Mouse (Mus musculus): ENCODE data around the gene Osbpl9. TPM values are rescaled to one million over a fixed set of nuclear protein-coding genes. Genes with fewer than 3 reads are reported as not detected.

Gene Osbpl9
- polyA plus RNA-seq, 1 experiment: 63.0 TPM

DNA sequence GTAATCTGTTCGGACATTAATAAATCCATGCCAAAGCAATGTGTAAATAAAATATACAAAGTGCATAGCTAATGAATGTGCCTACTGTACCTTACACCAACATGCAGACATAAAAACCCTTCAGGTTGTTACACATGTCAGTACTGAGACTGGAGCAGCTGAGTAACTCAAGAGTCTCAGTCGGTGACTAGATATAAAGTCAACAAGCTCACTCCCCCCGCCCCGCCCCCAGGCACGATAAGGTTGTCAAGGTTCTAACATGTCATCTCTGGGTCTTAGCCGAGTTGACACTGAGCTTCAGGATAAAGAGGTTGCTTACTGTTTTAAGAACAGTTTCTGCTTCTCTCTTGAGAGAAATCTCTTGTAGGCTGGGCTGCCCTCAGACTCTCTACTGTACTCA lies 112.1 kb downstream of the Osbpl9 start:
- H3K4me3 ChIP-seq: no peak overlapping the region
- TF ChIP-seq MAX (IDR thresholded peaks at IDR 0.05; ENCODE audit: low read depth) (no peak), SRF (IDR thresholded peaks at IDR 0.05; ENCODE audit: control insufficient read depth, insufficient read length, low read depth) (no peak), POLR2AphosphoS2 (IDR thresholded peaks at IDR 0.05; ENCODE audit: insufficient read length, low read depth) (no peak), TCF3 (IDR thresholded peaks at IDR 0.05; ENCODE audit: insufficient read length, low read depth) (no peak), MYOD1 (IDR thresholded peaks at IDR 0.05; ENCODE audit: control insufficient read depth in 1 of 3, insufficient read length in 2 of 3, low read depth in 2 of 3) (no peak), CEBPB (IDR thresholded peaks at IDR 0.05; ENCODE audit: insufficient read depth, poor library complexity, severe bottlenecking) (no peak), MYOG (IDR thresholded peaks at IDR 0.05; ENCODE audit: control insufficient read depth in 1 of 3, insufficient read depth in 1 of 3, insufficient read length in 2 of 3, low read depth in 2 of 3) (no peak), USF1 (IDR thresholded peaks at IDR 0.05; ENCODE audit: low read depth) (no peak), E2F4 (IDR thresholded peaks at IDR 0.05; ENCODE audit: insufficient read depth) (no peak), POLR2A (IDR thresholded peaks at IDR 0.05; ENCODE audit: insufficient read length, low read depth) (no peak), REST (IDR thresholded peaks at IDR 0.05; ENCODE audit: insufficient read depth, insufficient read length) (no peak), TCF12 (IDR thresholded peaks at IDR 0.05; ENCODE audit: insufficient read depth, poor library complexity, severe bottlenecking) (no peak)
- no peak overlapping the region for H3ac ChIP-seq (ENCODE audit: control insufficient read depth, insufficient read length)
- H3K4me2 ChIP-seq (ENCODE audit: low read depth): no peak overlapping the region
- H3K36me3 ChIP-seq (ENCODE audit: control insufficient read depth, insufficient read depth): peaks cover 48% of the 10 kb centered on the region
- no peaks in the 10 kb centered on the region for H3K27me3 ChIP-seq (ENCODE audit: control insufficient read depth, insufficient read depth, insufficient read length)
- peaks cover 8% of the 10 kb centered on the region for H3K79me2 ChIP-seq (ENCODE audit: control insufficient read depth, insufficient read depth)

DNA sequence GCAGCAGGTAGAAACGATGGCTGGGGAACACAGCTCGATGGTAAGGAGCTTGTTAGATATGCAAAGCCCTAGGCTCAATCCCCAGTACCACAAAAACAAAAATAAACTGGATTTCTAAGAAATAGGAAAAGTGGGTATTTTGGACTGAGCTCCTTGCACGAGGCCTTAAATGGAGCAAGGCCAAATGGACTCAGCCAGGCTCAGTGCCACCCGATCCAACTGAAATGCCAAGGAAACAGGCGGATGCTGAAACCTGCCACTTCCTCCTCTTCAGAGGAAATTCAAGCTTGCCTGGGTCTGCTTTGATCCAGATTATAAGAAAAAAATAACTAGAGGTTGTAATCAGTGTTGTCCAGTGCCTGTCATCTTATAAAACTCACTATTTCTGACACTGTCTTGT lies 112.9 kb downstream of the Osbpl9 start:
- peaks cover 6% of the 10 kb centered on the region for H3K79me2 ChIP-seq (ENCODE audit: control insufficient read depth, insufficient read depth)
- peaks cover 47% of the 10 kb centered on the region for H3K36me3 ChIP-seq (ENCODE audit: control insufficient read depth, insufficient read depth)
- H3K27me3 ChIP-seq (ENCODE audit: control insufficient read depth, insufficient read depth, insufficient read length): no peaks in the 10 kb centered on the region
- H3K4me2 ChIP-seq (ENCODE audit: low read depth): no peak overlapping the region
- H3K4me3 ChIP-seq: no peak overlapping the region
- no peak for TF ChIP-seq TCF3 (IDR thresholded peaks at IDR 0.05; ENCODE audit: insufficient read length, low read depth)
- no peak for TF ChIP-seq CEBPB (IDR thresholded peaks at IDR 0.05; ENCODE audit: insufficient read depth, poor library complexity, severe bottlenecking)
- H3ac ChIP-seq (ENCODE audit: control insufficient read depth, insufficient read length): no peak overlapping the region

DNA sequence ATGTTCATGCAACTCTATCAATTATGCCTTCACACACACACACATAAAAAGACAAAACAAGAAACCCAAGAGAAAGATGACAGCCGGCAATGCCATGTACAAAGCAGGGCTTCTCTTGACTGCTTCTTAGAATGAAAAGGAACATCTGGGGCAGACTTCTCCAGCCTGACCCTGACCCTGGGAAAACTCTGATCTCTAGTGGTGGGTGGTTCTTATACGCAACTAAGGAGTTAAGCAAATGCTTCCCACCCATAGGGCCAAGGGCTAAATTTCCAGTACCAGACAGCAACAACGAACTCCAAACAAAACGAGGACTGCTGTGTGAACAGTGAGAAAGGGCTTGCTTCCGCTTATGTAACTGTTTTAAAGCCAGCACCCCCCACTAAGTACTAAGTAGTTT lies 122.0 kb downstream of the Osbpl9 start:
- H3ac ChIP-seq (ENCODE audit: control insufficient read depth, insufficient read length): no peak overlapping the region
- no peaks in the 10 kb centered on the region for H3K79me2 ChIP-seq (ENCODE audit: control insufficient read depth, insufficient read depth)
- peaks cover 33% of the 10 kb centered on the region for H3K36me3 ChIP-seq (ENCODE audit: control insufficient read depth, insufficient read depth)
- no peaks in the 10 kb centered on the region for H3K27me3 ChIP-seq (ENCODE audit: control insufficient read depth, insufficient read depth, insufficient read length)
- no peak overlapping the region for H3K4me3 ChIP-seq
- TF ChIP-seq CEBPB (IDR thresholded peaks at IDR 0.05; ENCODE audit: insufficient read depth, poor library complexity, severe bottlenecking): no peak
- TF ChIP-seq MAX (IDR thresholded peaks at IDR 0.05; ENCODE audit: low read depth): no peak
- no peak for TF ChIP-seq MYOG (IDR thresholded peaks at IDR 0.05; ENCODE audit: control insufficient read depth in 1 of 3, insufficient read depth in 1 of 3, insufficient read length in 2 of 3, low read depth in 2 of 3)
- no peak for TF ChIP-seq POLR2A (IDR thresholded peaks at IDR 0.05; ENCODE audit: insufficient read length, low read depth)
- TF ChIP-seq SRF (IDR thresholded peaks at IDR 0.05; ENCODE audit: control insufficient read depth, insufficient read length, low read depth): no peak
- TF ChIP-seq USF1 (IDR thresholded peaks at IDR 0.05; ENCODE audit: low read depth): no peak
- no peak for TF ChIP-seq POLR2AphosphoS2 (IDR thresholded peaks at IDR 0.05; ENCODE audit: insufficient read length, low read depth)
- no peak for TF ChIP-seq E2F4 (IDR thresholded peaks at IDR 0.05; ENCODE audit: insufficient read depth)
- TF ChIP-seq TCF3 (IDR thresholded peaks at IDR 0.05; ENCODE audit: insufficient read length, low read depth): no peak
- TF ChIP-seq MYOD1 (IDR thresholded peaks at IDR 0.05; ENCODE audit: control insufficient read depth in 1 of 3, insufficient read length in 2 of 3, low read depth in 2 of 3): no peak
- no peak for TF ChIP-seq REST (IDR thresholded peaks at IDR 0.05; ENCODE audit: insufficient read depth, insufficient read length)
- TF ChIP-seq TCF12 (IDR thresholded peaks at IDR 0.05; ENCODE audit: insufficient read depth, poor library complexity, severe bottlenecking): no peak
- H3K4me2 ChIP-seq (ENCODE audit: low read depth): no peak overlapping the region

DNA sequence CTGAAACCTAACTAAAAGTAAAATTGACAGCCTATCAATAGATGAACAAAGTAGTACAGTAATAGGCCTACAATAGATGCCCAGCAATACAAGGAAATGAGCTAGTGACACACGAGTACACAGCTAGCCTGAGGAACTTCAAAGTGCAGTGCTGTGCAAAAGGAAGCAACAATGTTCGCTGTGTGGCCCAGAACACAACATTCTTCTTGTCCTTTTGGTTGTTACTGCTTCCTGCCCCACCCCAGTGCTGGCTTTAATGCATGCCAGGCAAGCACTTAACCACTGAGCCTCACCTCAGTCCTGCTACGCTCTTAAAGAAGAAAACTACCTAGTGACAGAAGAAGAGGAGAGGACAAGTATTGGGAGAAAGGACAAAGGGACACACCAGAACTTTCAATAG lies 122.4 kb downstream of the Osbpl9 start:
- H3K36me3 ChIP-seq (ENCODE audit: control insufficient read depth, insufficient read depth): peaks cover 31% of the 10 kb centered on the region
- H3K79me2 ChIP-seq (ENCODE audit: control insufficient read depth, insufficient read depth): no peaks in the 10 kb centered on the region
- H3K4me3 ChIP-seq: no peak overlapping the region
- no peak overlapping the region for H3K4me2 ChIP-seq (ENCODE audit: low read depth)
- H3ac ChIP-seq (ENCODE audit: control insufficient read depth, insufficient read length): no peak overlapping the region
- TF ChIP-seq MYOD1 (IDR thresholded peaks at IDR 0.05; ENCODE audit: control insufficient read depth in 1 of 3, insufficient read length in 2 of 3, low read depth in 2 of 3): no peak
- no peaks in the 10 kb centered on the region for H3K27me3 ChIP-seq (ENCODE audit: control insufficient read depth, insufficient read depth, insufficient read length)

DNA sequence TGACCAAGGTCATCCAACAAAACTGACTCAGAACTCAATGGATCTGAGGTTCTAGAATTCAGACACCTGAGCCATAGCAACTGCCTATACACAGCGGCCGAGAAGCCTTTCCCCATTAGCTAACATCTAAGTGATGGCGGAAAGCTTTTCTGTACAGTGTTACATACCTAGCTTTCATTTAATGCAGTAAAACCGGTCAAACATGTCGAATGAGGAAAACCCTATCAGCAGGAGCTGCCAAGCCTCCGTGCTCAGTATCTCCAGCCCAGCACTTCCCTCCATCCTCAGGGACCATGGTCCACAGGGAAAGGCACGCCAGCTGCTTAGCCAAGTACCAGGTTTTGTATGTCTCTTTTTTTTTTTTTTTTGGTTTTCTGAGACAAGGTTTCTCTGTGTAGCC lies 123.1 kb downstream of the Osbpl9 start:
- H3K36me3 ChIP-seq (ENCODE audit: control insufficient read depth, insufficient read depth): peaks cover 25% of the 10 kb centered on the region
- H3K4me2 ChIP-seq (ENCODE audit: low read depth): no peak overlapping the region
- TF ChIP-seq MAX (IDR thresholded peaks at IDR 0.05; ENCODE audit: low read depth): no peak
- no peak for TF ChIP-seq POLR2AphosphoS2 (IDR thresholded peaks at IDR 0.05; ENCODE audit: insufficient read length, low read depth)
- no peak for TF ChIP-seq REST (IDR thresholded peaks at IDR 0.05; ENCODE audit: insufficient read depth, insufficient read length)
- no peak for TF ChIP-seq TCF12 (IDR thresholded peaks at IDR 0.05; ENCODE audit: insufficient read depth, poor library complexity, severe bottlenecking)
- TF ChIP-seq USF1 (IDR thresholded peaks at IDR 0.05; ENCODE audit: low read depth): no peak
- TF ChIP-seq MYOD1 (IDR thresholded peaks at IDR 0.05; ENCODE audit: control insufficient read depth in 1 of 3, insufficient read length in 2 of 3, low read depth in 2 of 3): no peak
- no peak for TF ChIP-seq SRF (IDR thresholded peaks at IDR 0.05; ENCODE audit: control insufficient read depth, insufficient read length, low read depth)
- no peak for TF ChIP-seq E2F4 (IDR thresholded peaks at IDR 0.05; ENCODE audit: insufficient read depth)
- TF ChIP-seq CEBPB (IDR thresholded peaks at IDR 0.05; ENCODE audit: insufficient read depth, poor library complexity, severe bottlenecking): no peak
- no peak for TF ChIP-seq MYOG (IDR thresholded peaks at IDR 0.05; ENCODE audit: control insufficient read depth in 1 of 3, insufficient read depth in 1 of 3, insufficient read length in 2 of 3, low read depth in 2 of 3)
- TF ChIP-seq POLR2A (IDR thresholded peaks at IDR 0.05; ENCODE audit: insufficient read length, low read depth): no peak
- TF ChIP-seq TCF3 (IDR thresholded peaks at IDR 0.05; ENCODE audit: insufficient read length, low read depth): no peak
- no peaks in the 10 kb centered on the region for H3K79me2 ChIP-seq (ENCODE audit: control insufficient read depth, insufficient read depth)
- no peak overlapping the region for H3K4me3 ChIP-seq
- H3ac ChIP-seq (ENCODE audit: control insufficient read depth, insufficient read length): no peak overlapping the region
- no peaks in the 10 kb centered on the region for H3K27me3 ChIP-seq (ENCODE audit: control insufficient read depth, insufficient read depth, insufficient read length)
